Mouse (Mus musculus): ENCODE measurements at regions not wholly inside any gene's neighbourhood (a gene's known extent, or its start where the extent isn't known, plus 50 kb on each side); places are given as distances from the start of the nearest gene placed in this dataset.

GRCm38 (mm10) chr14:46296275-46296674, 82.9 kb upstream of the Gm15217 start:
- TF ChIP-seq EP300 (IDR thresholded peaks at IDR 0.05; ENCODE audit: low read depth) = no peak
- TF ChIP-seq CTCF (IDR thresholded peaks at IDR 0.05; ENCODE audit: low read depth) = no peak
